Comparison of ENCODE assay signal across 8 mouse cellular contexts in the genomic region with DNA sequence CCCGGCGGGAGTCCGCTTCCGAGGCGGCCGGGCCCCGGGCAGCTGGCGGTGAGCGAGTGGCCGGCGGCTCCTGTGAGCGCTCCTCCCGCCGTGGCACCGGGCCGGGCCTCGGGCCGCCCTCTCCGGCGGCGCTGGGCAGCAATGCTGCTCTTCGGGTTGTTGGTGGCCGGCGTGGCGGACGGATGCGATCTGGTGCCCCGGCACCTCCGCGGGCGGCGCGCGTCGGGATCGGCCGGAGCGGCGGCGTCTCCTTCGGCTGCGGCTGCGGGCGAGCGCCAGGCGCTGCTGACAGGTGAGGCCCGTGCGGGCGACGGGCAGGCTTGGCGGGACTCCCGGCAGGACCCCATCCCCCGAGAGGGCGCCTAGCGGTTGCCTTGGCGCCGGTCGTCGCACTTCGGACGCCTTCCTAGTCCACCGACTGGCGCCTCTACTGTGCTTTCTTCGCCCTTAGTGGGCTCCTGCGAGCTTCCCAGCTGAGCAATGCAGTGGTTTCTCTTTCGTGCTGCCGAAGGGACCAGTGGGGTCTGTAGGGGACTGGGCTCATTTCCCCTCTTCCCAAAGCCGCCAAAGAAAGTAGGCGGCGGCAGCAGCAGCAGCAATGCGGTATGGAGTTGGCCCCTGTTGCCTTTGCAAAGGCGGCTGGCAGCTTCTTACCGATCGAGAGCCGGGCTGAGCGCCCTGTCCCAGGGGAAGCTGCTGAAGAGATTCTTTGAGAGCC. TPM values are rescaled to one million over a fixed set of nuclear protein-coding genes. Genes with fewer than 3 reads are reported as not detected.
DNase-seq lines count a peak whose midpoint lies in the region; ATAC-seq lines count a peak whose summit lies in the region.

No protein-coding gene starts in this region.

- DNase-seq in Muller cell, postnatal 12 days (ENCODE audit: inconsistent ontology term) = peak; percentile 80
- peak; percentile 79 for DNase-seq in cerebellum, adult 9-10 months
- DNase-seq in forelimb bud, embryonic 11.5 days (ENCODE audit: low read depth, low spot score) = peak; percentile 54
- DNase-seq in layer of hippocampus, postnatal 25 days (ENCODE audit: extremely low spot score in 1 of 2, low spot score in 1 of 2) = peak; percentile 44 to 65
- peak; percentile 54 for DNase-seq in lung, postnatal 36 days
- peak; percentile 23 for DNase-seq in retina, postnatal 7 days (ENCODE audit: low read depth, low spot score)
- peak; percentile 29 to 66 for DNase-seq in urinary bladder, adult 18-20 months (ENCODE audit: low spot score in 2 of 2)

- peak; percentile 26 to 30 for ATAC-seq in hematopoietic stem cell, adult 5-6 weeks (replicated peaks in 1 of 2; ENCODE audit: insufficient read depth in 1 of 2, low FRiP score in 2 of 2, low TSS enrichment in 1 of 2, low read depth in 1 of 2, poor library complexity in 2 of 2, severe bottlenecking in 2 of 2)

RNA-seq across cellular contexts. Expression of gene Stim2, which starts 0.6 kb away (rescaled TPM):
- 24.3 and 24.5 TPM in 2 replicates for total RNA-seq in hematopoietic stem cell, adult 5-6 weeks (2017)
- 100 to 1,000 TPM; 145 to 152 TPM for total RNA-seq in layer of hippocampus, postnatal 25 days (2021)

Comparison
In these comparisons a context has a peak if more than half of its experiments do, and no peak if none do; other contexts are left out.
1. Peak in every context shown above with its lines: DNase-seq and ATAC-seq.
2. DNase-seq: peak in every context shown above with its lines; median percentile 80 in Muller cell, postnatal 12 days; 79 in cerebellum, adult 9-10 months; 54 in layer of hippocampus, postnatal 25 days; 54 in forelimb bud, embryonic 11.5 days; 54 in lung, postnatal 36 days; 48 in urinary bladder, adult 18-20 months; 23 in retina, postnatal 7 days.